Mouse (Mus musculus) midbrain, postnatal 0 days (tissue): ENCODE data around the gene Polr3e. TPM values are rescaled to one million over a fixed set of nuclear protein-coding genes. Genes with fewer than 3 reads are reported as not detected.
A peak's percentile ranks its signal among the peaks of the same experiment; 100 is the strongest.
"Not testable (repeated sequence)": the region's sequence is repeated elsewhere in the genome, so short reads cannot be mapped to it uniquely, and the experiment has no call there.

ENCODE experiments used
- ATAC-seq: fragments of 200-750 bp; cut with Nextera tagmentation; 2 replicates; pipeline ENCODE4 v1.8.0; 2017; ENCODE audit warnings: moderate number of reproducible peaks, mild to moderate bottlenecking, moderate TSS enrichment, moderate library complexity; ENCODE audit not compliant: low FRiP score
- DNase-seq: peaks from one replicate; pipeline ENCODE4 v3.0.0-alpha.2; 2015; ENCODE audit warnings: low spot score
- H3K27ac ChIP-seq: fragments of 300-500 bp; sonication (generic); 2 replicates; pipeline ENCODE4 v1.5.1; 2014; ENCODE audit warnings: low read depth, mild to moderate bottlenecking, low read length, mixed read lengths
- H3K27me3 ChIP-seq: fragments of 300-500 bp; sonication (generic); 2 replicates; pipeline ENCODE4 v1.6.1; 2014; ENCODE audit warnings: low read length, control low read depth, mixed read lengths; ENCODE audit not compliant: insufficient read depth
- H3K36me3 ChIP-seq: fragments of 300-500 bp; sonication (generic); 2 replicates; pipeline ENCODE4 v1.6.1; 2014; ENCODE audit warnings: low read length, control low read depth, mixed read lengths; ENCODE audit not compliant: insufficient read depth
- H3K4me1 ChIP-seq: fragments of 300-500 bp; sonication (generic); 2 replicates; pipeline ENCODE4 v1.6.1; 2014; ENCODE audit warnings: mild to moderate bottlenecking, control low read depth, antibody characterized with exemption, low read length, mixed read lengths; ENCODE audit not compliant: insufficient read depth
- H3K4me2 ChIP-seq: fragments of 300-500 bp; sonication (generic); 2 replicates; pipeline ENCODE4 v1.6.1; 2014; ENCODE audit warnings: low read depth, mild to moderate bottlenecking, low read length, mixed read lengths; ENCODE audit not compliant: poor library complexity, severe bottlenecking
- H3K4me3 ChIP-seq: fragments of 300-500 bp; sonication (generic); 2 replicates; pipeline ENCODE4 v1.5.1; 2014; ENCODE audit warnings: low read depth, mild to moderate bottlenecking, low read length, moderate library complexity
- H3K9ac ChIP-seq: fragments of 300-500 bp; sonication (generic); replicated peaks from 2 replicates; pipeline ENCODE4 v1.6.1; 2014; ENCODE audit warnings: mild to moderate bottlenecking, low read length, moderate library complexity, mixed read lengths; ENCODE audit not compliant: poor library complexity, severe bottlenecking
- H3K9me3 ChIP-seq: fragments of 300-500 bp; sonication (generic); 2 replicates; pipeline ENCODE4 v1.6.1; 2016; ENCODE audit warnings: low read length, control low read depth
- CTCF ChIP-seq: IDR thresholded peaks from 2 replicates; pipeline ENCODE4 v1.5.1; 2016; ENCODE audit warnings: antibody characterized with exemption, mild to moderate bottlenecking
- WGBS: fragments of 180-500 bp; shearing (Covaris S2); extraction: QIAGEN DNeasy Blood & Tissue Kit; methylation state at CpG from one replicate; pipeline ENCODE4 v1.1.7; 2014; 5-methylcytosine and 5-hydroxymethylcytosine counted together
- polyA plus RNA-seq: library from polyadenylated mRNA; unstranded; fragments of >200 nt; fragmentation: Nextera tagmentation; extraction: Ambion mirVana; gene quantifications from 2 replicates; pipeline ENCODE4 v1.2.1, GENCODE M21; 2015
- total RNA-seq: library from RNA; depleted of rRNA; stranded (reverse); fragments of >200 nt; gene quantifications from 2 replicates; pipeline ENCODE4 v1.2.3, GENCODE M21; 2014

Polr3e gene
- total and polyA plus RNA-seq, 2 experiments from 2014 or later: 18.6 to 29.4 TPM

GRCm38 (mm10) chr7:120900191-120900590 lies 17.4 kb upstream of the Polr3e start:
- Histone ChIP-seq H3K27me3 (no peaks in the 10 kb centered on the region), H3K4me1 (no peaks in the 10 kb centered on the region), H3K4me3 (no peak overlapping the region), H3K36me3 (peaks cover 38% of the 10 kb centered on the region), H3K9me3 (no peaks in the 10 kb centered on the region), H3K27ac (no peak overlapping the region), H3K4me2 (no peak overlapping the region), H3K9ac (no peak overlapping the region)
- DNase-seq (no peak), ATAC-seq (no peak)
- WGBS: 69% methylated on average over 4 of the region's 4 CpGs
- TF ChIP-seq CTCF: no peak

GRCm38 (mm10) chr7:120901701-120902100 lies 15.8 kb upstream of the Polr3e start:
- DNase-seq (no peak), ATAC-seq (no peak)
- TF ChIP-seq CTCF: no peak
- 52% methylated on average over 8 of the region's 8 CpGs for WGBS
- no peaks in the 10 kb centered on the region for H3K9me3 ChIP-seq
- no peak overlapping the region for H3K4me2 ChIP-seq
- H3K36me3 ChIP-seq: peaks cover 31% of the 10 kb centered on the region
- no peaks in the 10 kb centered on the region for H3K4me1 ChIP-seq
- no peak overlapping the region for H3K4me3 ChIP-seq
- H3K9ac ChIP-seq: no peak overlapping the region
- H3K27ac ChIP-seq: no peak overlapping the region
- no peaks in the 10 kb centered on the region for H3K27me3 ChIP-seq

- WGBS: 23% methylated on average over 3 of the region's 3 CpGs
- Histone ChIP-seq H3K9ac (no peak overlapping the region), H3K4me3 (no peak overlapping the region), H3K4me2 (no peak overlapping the region), H3K27ac (no peak overlapping the region), H3K9me3 (no peaks in the 10 kb centered on the region), H3K36me3 (peaks cover 31% of the 10 kb centered on the region), H3K4me1 (no peaks in the 10 kb centered on the region), H3K27me3 (no peaks in the 10 kb centered on the region)
- DNase-seq: peak; percentile 63
- no peak for ATAC-seq
- no peak for TF ChIP-seq CTCF
Measured at GRCm38 (mm10) chr7:120902931-120903330, 14.6 kb upstream of the Polr3e start.

- not testable (repeated sequence) for H3K27ac ChIP-seq, H3K27me3 ChIP-seq, H3K36me3 ChIP-seq, ATAC-seq, DNase-seq, H3K4me2 ChIP-seq, H3K4me3 ChIP-seq, H3K9me3 ChIP-seq, H3K4me1 ChIP-seq, H3K9ac ChIP-seq
- 72% methylated on average over 3 of the region's 3 CpGs for WGBS
- peak; percentile 38 for TF ChIP-seq CTCF
Measured at GRCm38 (mm10) chr7:120910172-120910571, 7.4 kb upstream of the Polr3e start.

GRCm38 (mm10) chr7:120911268-120911667 lies 6.3 kb upstream of the Polr3e start:
- H3K4me2 ChIP-seq, H3K27me3 ChIP-seq, ATAC-seq, DNase-seq, H3K9ac ChIP-seq, H3K4me1 ChIP-seq, H3K9me3 ChIP-seq, H3K27ac ChIP-seq, H3K36me3 ChIP-seq, H3K4me3 ChIP-seq: not testable (repeated sequence)
- 93% methylated on average over 6 of the region's 6 CpGs for WGBS

- Histone ChIP-seq H3K4me1 (no peaks in the 10 kb centered on the region), H3K4me2 (no peak overlapping the region), H3K4me3 (no peak overlapping the region), H3K9ac (no peak overlapping the region), H3K27me3 (no peaks in the 10 kb centered on the region), H3K27ac (no peak overlapping the region), H3K36me3 (no peaks in the 10 kb centered on the region), H3K9me3 (no peaks in the 10 kb centered on the region)
- DNase-seq: no peak
- 50% methylated on average over 1 of the region's 1 CpGs for WGBS
- 0 out of 2 replicates have a peak, but pooled peaks have one; percentile 18 for TF ChIP-seq CTCF
- ATAC-seq: no peak
Measured at GRCm38 (mm10) chr7:120913332-120913731, 4.2 kb upstream of the Polr3e start.
